Comparison of ENCODE assay signal across 8 mouse cellular contexts in the genomic region with DNA sequence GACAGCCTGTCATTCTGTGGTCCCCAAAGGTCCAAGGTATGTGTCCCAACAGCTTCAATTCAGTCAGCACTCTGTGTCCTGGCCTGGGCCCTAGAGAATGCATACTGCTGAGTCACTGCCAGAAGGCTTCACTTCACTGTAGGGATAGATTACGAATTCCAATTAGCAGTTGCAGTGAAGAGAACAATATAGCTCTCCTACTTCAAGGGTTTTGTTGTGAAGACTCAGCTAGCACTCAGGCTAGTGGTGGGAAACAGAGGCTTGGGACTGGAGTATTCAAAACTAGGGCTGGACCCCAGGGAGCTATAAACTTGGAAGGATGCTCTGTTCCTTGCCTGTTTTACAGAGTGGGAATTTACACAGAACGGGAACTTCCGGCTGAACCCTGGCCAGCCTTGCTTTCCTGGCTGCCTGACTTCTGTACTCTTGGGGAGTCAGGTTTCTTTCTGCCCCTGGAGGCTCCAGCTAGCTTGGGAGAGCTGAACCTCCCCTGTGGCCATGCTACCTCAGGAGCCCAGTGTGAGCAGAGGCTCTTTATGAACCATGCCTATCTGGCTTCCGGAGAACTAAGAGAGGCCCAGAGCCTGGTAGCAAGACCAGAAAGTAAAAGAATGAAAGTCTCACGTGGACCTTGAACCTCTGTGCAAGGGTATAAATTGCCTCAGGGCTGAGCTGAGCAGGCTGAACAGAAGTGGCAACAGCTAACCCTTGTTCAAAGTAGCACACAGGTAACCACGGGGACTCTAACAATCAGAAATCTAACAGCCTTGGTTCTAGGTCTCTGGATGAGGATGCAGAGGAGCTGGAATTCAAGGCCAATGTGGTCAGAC. TPM values are rescaled to one million over a fixed set of nuclear protein-coding genes. Genes with fewer than 3 reads are reported as not detected.
DNase-seq lines count a peak whose midpoint lies in the region; ATAC-seq and TF ChIP-seq lines count a peak whose summit lies in the region.

No protein-coding gene starts in this region.

- 46% methylated on average over 6 of the region's 6 CpGs for WGBS in intestine, embryonic 14.5 days
- WGBS in liver, embryonic 14.5 days (ENCODE audit: insufficient replicate concordance): 43% methylated on average over 6 of the region's 6 CpGs

- H3K36me3 ChIP-seq in megakaryocyte, embryonic 14.5 days (replicated peaks; ENCODE audit: low read length): peaks cover 96% of the 10 kb centered on the region
- H3K36me3 ChIP-seq in intestine, embryonic 14.5 days (ENCODE audit: control insufficient read depth, insufficient read depth, low read length): peaks cover 36% of the 10 kb centered on the region
- no peaks in the 10 kb centered on the region for H3K36me3 ChIP-seq in liver, embryonic 14.5 days (replicated peaks; ENCODE audit: control insufficient read depth, insufficient read depth, low read depth)

- ATAC-seq in megakaryocyte, adult 5-6 weeks (ENCODE audit: poor library complexity, severe bottlenecking): no peak
- ATAC-seq in erythroid progenitor cell, adult 5-6 weeks (replicated peaks; ENCODE audit: low FRiP score, poor library complexity, severe bottlenecking): peak; percentile 86
- no peak; the same call in 1 of the 2 replicates for ATAC-seq in intestine, embryonic 14.5 days (replicated peaks; ENCODE audit: low FRiP score, low TSS enrichment, low read depth)
- peak; percentile 90 for ATAC-seq in liver, embryonic 14.5 days (ENCODE audit: insufficient read depth)

- DNase-seq in intestine, embryonic 14.5 days (ENCODE audit: low spot score): no peak
- peak; percentile 60 to 62 (median 60) for DNase-seq in liver, embryonic 14.5 days (ENCODE audit: low read depth in 3 of 3, low spot score in 3 of 3)
- no peak for DNase-seq in left cerebral cortex, adult 18-20 months (ENCODE audit: low spot score in 2 of 2)
- no peak for DNase-seq in right cerebral cortex, postnatal 25 days
- DNase-seq in right cerebral cortex, postnatal 10 days (ENCODE audit: low spot score in 2 of 2): no peak

- no peak overlapping the region for H3K9ac ChIP-seq in intestine, embryonic 14.5 days (ENCODE audit: low read length)
- H3K9ac ChIP-seq in liver, embryonic 14.5 days (replicated peaks): peak overlapping the region; percentile 29

- no peak overlapping the region for H3K4me2 ChIP-seq in intestine, embryonic 14.5 days (ENCODE audit: low read length)
- H3K4me2 ChIP-seq in liver, embryonic 14.5 days (ENCODE audit: low read depth): no peak overlapping the region; the same call in 1 of the 2 replicates

- H3K27ac ChIP-seq in intestine, embryonic 14.5 days (ENCODE audit: low read depth): peak overlapping the region; percentile 38; the same call in 1 of the 2 replicates
- H3K27ac ChIP-seq in liver, embryonic 14.5 days: peak overlapping the region; percentile 58

- H3K27me3 ChIP-seq in megakaryocyte, embryonic 14.5 days (replicated peaks): no peaks in the 10 kb centered on the region
- H3K27me3 ChIP-seq in intestine, embryonic 14.5 days (replicated peaks; ENCODE audit: control insufficient read depth, insufficient read depth, low read length): no peaks in the 10 kb centered on the region
- H3K27me3 ChIP-seq in liver, embryonic 14.5 days (ENCODE audit: control insufficient read depth, insufficient read depth, low read length): no peaks in the 10 kb centered on the region

- TF ChIP-seq EP300 in liver, embryonic 14.5 days (IDR thresholded peaks at IDR 0.05; ENCODE audit: low read depth): peak; percentile 37; the same call in 1 of the 2 replicates

- no peaks in the 10 kb centered on the region for H3K9me3 ChIP-seq in megakaryocyte, embryonic 14.5 days
- no peaks in the 10 kb centered on the region for H3K9me3 ChIP-seq in intestine, embryonic 14.5 days (ENCODE audit: control insufficient read depth, low read length)
- no peaks in the 10 kb centered on the region for H3K9me3 ChIP-seq in liver, embryonic 14.5 days (ENCODE audit: control insufficient read depth, low read length)

- peak overlapping the region; percentile 5 for H3K4me3 ChIP-seq in megakaryocyte, embryonic 14.5 days (replicated peaks)
- H3K4me3 ChIP-seq in intestine, embryonic 14.5 days (ENCODE audit: low read depth, low read length): no peak overlapping the region
- H3K4me3 ChIP-seq in liver, embryonic 14.5 days (ENCODE audit: insufficient read depth in 1 of 2, low read depth in 2 of 2, low read length in 2 of 2): no peak overlapping the region

- H3K4me1 ChIP-seq in megakaryocyte, embryonic 14.5 days: peaks cover 99% of the 10 kb centered on the region
- 0 out of 2 replicates have a peak, but pooled peaks cover 8% of the 10 kb centered on the region for H3K4me1 ChIP-seq in intestine, embryonic 14.5 days (replicated peaks; ENCODE audit: control insufficient read depth, insufficient read depth, low read length)
- H3K4me1 ChIP-seq in liver, embryonic 14.5 days (replicated peaks; ENCODE audit: control insufficient read depth in 2 of 2, insufficient read depth in 2 of 2, low read length in 1 of 2): peaks cover 14 to 26% of the 10 kb centered on the region in 2 experiments

- no peak for TF ChIP-seq CTCF in liver, embryonic 14.5 days (IDR thresholded peaks at IDR 0.05; ENCODE audit: low read depth)

RNA-seq across cellular contexts. Expression of a gene that starts 40.3 kb away (rescaled TPM):
- 142 and 149 TPM in 2 replicates for polyA plus RNA-seq in megakaryocyte, embryonic 14.5 days (2012; ENCODE audit: insufficient read depth, low replicate concordance)
- total RNA-seq in megakaryocyte, adult 5-6 weeks (2015): 0.02 and 0.32 TPM in 2 replicates
- total RNA-seq in megakaryocyte, adult 5-6 weeks (2017): 0.04 TPM in 1 of 2 replicates, not detected in the other
- total RNA-seq in erythroid progenitor cell, adult 5-6 weeks (2015; ENCODE audit: low replicate concordance): 1.3 and 1.8 TPM in 2 replicates
- total RNA-seq in erythroid progenitor cell, adult 5-6 weeks (2017; ENCODE audit: low replicate concordance): under 0.01 and 0.23 TPM in 2 replicates
- polyA plus RNA-seq in intestine, embryonic 14.5 days (2014; fragmentation: Nextera tagmentation; extraction: Ambion mirVana): 33.1 and 33.4 TPM in 2 replicates
- 3.7 TPM in 2 replicates for polyA plus RNA-seq in liver, embryonic 14.5 days (2012; rRNA removed)
- polyA plus RNA-seq in liver, embryonic 14.5 days (2014; fragmentation: Nextera tagmentation; extraction: Ambion mirVana): 4.7 and 5.5 TPM in 2 replicates
- 1 to 10 TPM; 2.7 to 3.3 TPM for total RNA-seq in left cerebral cortex, adult 18-20 months (2021)

Comparison
In these comparisons a context has a peak if more than half of its experiments do, and no peak if none do; other contexts are left out.
1. ATAC-seq: peak in erythroid progenitor cell, adult 5-6 weeks (single experiment) and liver, embryonic 14.5 days (single experiment); none in megakaryocyte, adult 5-6 weeks (single experiment) and intestine, embryonic 14.5 days (single experiment).
2. DNase-seq: peak in liver, embryonic 14.5 days (3 of 3); none in intestine, embryonic 14.5 days (single experiment), left cerebral cortex, adult 18-20 months (0 of 2), right cerebral cortex, postnatal 25 days (single experiment) and right cerebral cortex, postnatal 10 days (0 of 2).